Mouse (Mus musculus): ENCODE measurements at regions not wholly inside any gene's neighbourhood (a gene's known extent, or its start where the extent isn't known, plus 50 kb on each side); places are given as distances from the start of the nearest gene placed in this dataset.

GRCm38 (mm10) chr13:32649982-32650381 lies 133.8 kb downstream of the Mylk4 start:
- no peak for DNase-seq

- DNase-seq = no peak
Observed at GRCm38 (mm10) chr13:32643030-32643750, 140.6 kb downstream of the Mylk4 start.

- no peak for DNase-seq
Observed at GRCm38 (mm10) chr13:32640941-32641340, 142.8 kb downstream of the Mylk4 start.

GRCm38 (mm10) chr13:32630122-32630732 lies 153.5 kb downstream of the Mylk4 start:
- peak; percentile 16 for DNase-seq

- no peak for DNase-seq
Observed at GRCm38 (mm10) chr13:32613916-32614315, 169.8 kb downstream of the Mylk4 start.

- no peak for DNase-seq
Observed at GRCm38 (mm10) chr13:32611551-32612295, 172.0 kb downstream of the Mylk4 start.

GRCm38 (mm10) chr13:32610970-32611369 lies 172.8 kb downstream of the Mylk4 start:
- no peak for DNase-seq

- DNase-seq = peak; percentile 23
Observed at GRCm38 (mm10) chr13:32608413-32608812, 175.3 kb downstream of the Mylk4 start.

- no peak for DNase-seq
Observed at GRCm38 (mm10) chr13:32603925-32604590, 179.7 kb downstream of the Mylk4 start.

GRCm38 (mm10) chr13:32601315-32601714 lies 182.4 kb downstream of the Mylk4 start:
- DNase-seq = no peak

- no peak for DNase-seq
Observed at GRCm38 (mm10) chr13:32593611-32594010, 190.1 kb downstream of the Mylk4 start.

- DNase-seq = no peak
Observed at GRCm38 (mm10) chr13:32593131-32593530, 190.6 kb downstream of the Mylk4 start.

- no peak for DNase-seq
Observed at GRCm38 (mm10) chr13:32581598-32581997, 202.2 kb downstream of the Mylk4 start.

GRCm38 (mm10) chr13:32567850-32568249 lies 215.9 kb downstream of the Mylk4 start:
- no peak for DNase-seq

- DNase-seq = no peak
Observed at GRCm38 (mm10) chr13:32560666-32561065, 222.1 kb upstream of the Gmds start.

- no peak for DNase-seq
Observed at GRCm38 (mm10) chr13:32556396-32556795, 217.9 kb upstream of the Gmds start.

- DNase-seq = no peak
Observed at GRCm38 (mm10) chr13:32555064-32555463, 216.5 kb upstream of the Gmds start.

- DNase-seq = no peak
Observed at GRCm38 (mm10) chr13:32554601-32555000, 216.1 kb upstream of the Gmds start.

- no peak for DNase-seq
Observed at GRCm38 (mm10) chr13:32553136-32553535, 214.6 kb upstream of the Gmds start.

GRCm38 (mm10) chr13:32550113-32550512 lies 211.6 kb upstream of the Gmds start:
- no peak for DNase-seq

GRCm38 (mm10) chr13:32547126-32547525 lies 208.6 kb upstream of the Gmds start:
- no peak for DNase-seq

GRCm38 (mm10) chr13:32544986-32545740 lies 206.6 kb upstream of the Gmds start:
- no peak for DNase-seq

Measured in adrenal gland, postnatal 25 days (tissue).